Comparison of ENCODE assay signal across 11 mouse cellular contexts in genomic region chr1:88623040-88623439, GRCm38 (mm10).
DNase-seq lines count a peak whose midpoint lies in the region; ATAC-seq and TF ChIP-seq lines count a peak whose summit lies in the region.
"Had no signal": no experiment of that assay in that cellular context is flagged by ENCODE, and none has a peak within 500 bp of the region (broad histone marks: within the 10 kb centered on the region; RNA-seq: fewer than 3 reads in every experiment).

No protein-coding gene starts in this region.

- H3K4me3 ChIP-seq in forebrain, embryonic 10.5 days = no peak overlapping the region
- H3K4me3 ChIP-seq in hindbrain, embryonic 10.5 days = no peak overlapping the region
- H3K4me3 ChIP-seq in midbrain, embryonic 13.5 days (replicated peaks) = no peak overlapping the region
- H3K4me3 ChIP-seq: liver, embryonic 15.5 days had no signal

- 69% methylated on average over 10 of the region's 10 CpGs for WGBS in forebrain, embryonic 10.5 days
- WGBS in hindbrain, embryonic 10.5 days = 57% methylated on average over 10 of the region's 10 CpGs
- WGBS in midbrain, embryonic 13.5 days = 53% methylated on average over 10 of the region's 10 CpGs

- TF ChIP-seq POLR2A in brain, embryonic 14.5 days (IDR thresholded peaks at IDR 0.05; ENCODE audit: borderline replicate concordance, extremely low read depth, insufficient read depth, insufficient read length, poor library complexity, severe bottlenecking) = no peak

- peaks cover 4% of the 10 kb centered on the region; the same call in 1 of the 2 replicates for H3K9me3 ChIP-seq in forebrain, embryonic 10.5 days
- no peaks in the 10 kb centered on the region for H3K9me3 ChIP-seq in hindbrain, embryonic 10.5 days
- no peaks in the 10 kb centered on the region for H3K9me3 ChIP-seq in midbrain, embryonic 13.5 days
- H3K9me3 ChIP-seq: liver, embryonic 15.5 days had no signal

- H3K27me3 ChIP-seq in forebrain, embryonic 10.5 days (ENCODE audit: poor library complexity, severe bottlenecking) = peaks cover 6% of the 10 kb centered on the region; the same call in 1 of the 2 replicates
- H3K27me3 ChIP-seq in hindbrain, embryonic 10.5 days (ENCODE audit: insufficient read depth, poor library complexity, severe bottlenecking) = no peaks in the 10 kb centered on the region
- no peaks in the 10 kb centered on the region for H3K27me3 ChIP-seq in midbrain, embryonic 13.5 days
- H3K27me3 ChIP-seq: liver, embryonic 15.5 days had no signal

- no peaks in the 10 kb centered on the region for H3K36me3 ChIP-seq in forebrain, embryonic 10.5 days (replicated peaks)
- H3K36me3 ChIP-seq in hindbrain, embryonic 10.5 days = no peaks in the 10 kb centered on the region
- H3K36me3 ChIP-seq in midbrain, embryonic 13.5 days = no peaks in the 10 kb centered on the region
- H3K36me3 ChIP-seq: liver, embryonic 15.5 days had no signal

- H3K4me1 ChIP-seq in forebrain, embryonic 10.5 days = peaks cover 19% of the 10 kb centered on the region
- H3K4me1 ChIP-seq in hindbrain, embryonic 10.5 days (replicated peaks) = peaks cover 14% of the 10 kb centered on the region
- peaks cover 11% of the 10 kb centered on the region; the same call in 1 of the 2 replicates for H3K4me1 ChIP-seq in midbrain, embryonic 13.5 days (replicated peaks)
- H3K4me1 ChIP-seq: liver, embryonic 15.5 days had no signal

- H3K9ac ChIP-seq in midbrain, embryonic 13.5 days (replicated peaks) = no peak overlapping the region
- H3K9ac ChIP-seq: liver, embryonic 15.5 days had no signal

- peak overlapping the region; percentile 53; the same call in 1 of the 2 replicates for H3K27ac ChIP-seq in forebrain, embryonic 10.5 days
- H3K27ac ChIP-seq in hindbrain, embryonic 10.5 days = 0 out of 2 replicates have a peak overlapping the region, but pooled peaks have one; percentile 23
- peak overlapping the region; percentile 53 for H3K27ac ChIP-seq in midbrain, embryonic 13.5 days
- H3K27ac ChIP-seq: liver, embryonic 15.5 days had no signal

- no peak for TF ChIP-seq CTCF in brain, embryonic 14.5 days (IDR thresholded peaks at IDR 0.05; ENCODE audit: borderline replicate concordance, extremely low read depth, insufficient read depth, insufficient read length)

- H3K4me2 ChIP-seq in midbrain, embryonic 13.5 days (replicated peaks) = no peak overlapping the region
- H3K4me2 ChIP-seq: liver, embryonic 15.5 days had no signal

- peak; percentile 65 for DNase-seq in brain, embryonic 14.5 days (ENCODE audit: low read depth)
- no peak for DNase-seq in forebrain, embryonic 10.5 days (ENCODE audit: extremely low spot score, low spot score)
- peak; percentile 23 for DNase-seq in hindbrain, embryonic 10.5 days (ENCODE audit: low spot score)
- DNase-seq in spleen, postnatal 36 days (ENCODE audit: low spot score in 2 of 2) = no peak
- no peak for DNase-seq in kidney, postnatal 4 days
- no peak for DNase-seq in retina, postnatal 1 day
- DNase-seq: heart, postnatal 4 days; kidney, adult 11 months; kidney, postnatal 10 days had no signal

- ATAC-seq in midbrain, embryonic 13.5 days = peak; percentile 58; the same call in 1 of the 2 replicates

Comparison
In these comparisons a context has a peak if more than half of its experiments do, and no peak if none do; other contexts are left out.
1. DNase-seq: peak in brain, embryonic 14.5 days (single experiment) and hindbrain, embryonic 10.5 days (single experiment); none in forebrain, embryonic 10.5 days (single experiment), spleen, postnatal 36 days (0 of 2), kidney, postnatal 4 days (0 of 2) and retina, postnatal 1 day (single experiment).
2. Peak in every context shown above with its lines, with median percentiles within 50 percentile points of each other: H3K27ac ChIP-seq.